Mouse (Mus musculus) G1E (cell line): ENCODE results near the gene Zfp213.

Source experiments
- CTCF ChIP-seq: IDR thresholded peaks from 2 replicates; pipeline ENCODE4 v1.5.1; 2012; ENCODE audit warnings: low read depth, low read length, inconsistent platforms, mixed read lengths
- TAL1 ChIP-seq: conservative IDR thresholded peaks from 2 replicates; pipeline ENCODE4 v1.6.1; 2012; ENCODE audit warnings: low read depth, low read length, inconsistent platforms, mixed read lengths

GRCm38 (mm10) chr17:23584786-23585185, 20.7 kb upstream of the Zfp213 start:
- TF ChIP-seq TAL1 (no peak), CTCF (no peak)
